Mouse (Mus musculus): ENCODE data around the gene Ccdc43. TPM values are rescaled to one million over a fixed set of nuclear protein-coding genes. Genes with fewer than 3 reads are reported as not detected.
A peak's percentile ranks its signal among the peaks of the same experiment; 100 is the strongest.
"Not testable (repeated sequence)": the region's sequence is repeated elsewhere in the genome, so short reads cannot be mapped to it uniquely, and the experiment has no call there.

Gene Ccdc43
- polyA plus RNA-seq, 1 experiment from 2014 or later: 38.2 TPM

DNA sequence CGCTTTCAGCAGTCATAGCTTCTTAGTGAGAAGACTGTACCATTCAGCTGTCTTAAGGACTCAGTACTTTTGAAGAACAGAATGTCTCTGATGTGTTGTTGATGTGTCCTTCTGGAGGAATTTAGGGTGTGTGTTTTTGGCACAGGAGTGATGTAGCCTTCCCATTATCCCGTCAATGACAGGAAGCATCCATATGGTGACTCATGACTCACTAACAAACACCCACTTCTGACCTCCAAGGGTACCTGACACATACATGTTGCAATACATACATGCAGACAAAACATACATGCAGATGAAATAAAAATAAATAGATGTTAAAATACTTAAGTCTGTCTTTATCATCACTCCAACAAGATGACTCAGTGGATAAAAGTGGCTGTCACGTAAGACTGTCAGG lies 32.3 kb upstream of the Ccdc43 start:
- H3K4me1 ChIP-seq: no peaks in the 10 kb centered on the region
- no peak overlapping the region for H3K9ac ChIP-seq (replicated peaks)
- H3K27me3 ChIP-seq (replicated peaks): no peaks in the 10 kb centered on the region
- no peak overlapping the region for H3K27ac ChIP-seq (replicated peaks)
- H3K9me3 ChIP-seq (replicated peaks): no peaks in the 10 kb centered on the region
- H3K4me2 ChIP-seq: no peak overlapping the region
- no peak for ATAC-seq (ENCODE audit: low FRiP score)
- 86% methylated on average over 3 of the region's 3 CpGs for WGBS
- H3K4me3 ChIP-seq (replicated peaks): no peak overlapping the region
- no peaks in the 10 kb centered on the region for H3K36me3 ChIP-seq

DNA sequence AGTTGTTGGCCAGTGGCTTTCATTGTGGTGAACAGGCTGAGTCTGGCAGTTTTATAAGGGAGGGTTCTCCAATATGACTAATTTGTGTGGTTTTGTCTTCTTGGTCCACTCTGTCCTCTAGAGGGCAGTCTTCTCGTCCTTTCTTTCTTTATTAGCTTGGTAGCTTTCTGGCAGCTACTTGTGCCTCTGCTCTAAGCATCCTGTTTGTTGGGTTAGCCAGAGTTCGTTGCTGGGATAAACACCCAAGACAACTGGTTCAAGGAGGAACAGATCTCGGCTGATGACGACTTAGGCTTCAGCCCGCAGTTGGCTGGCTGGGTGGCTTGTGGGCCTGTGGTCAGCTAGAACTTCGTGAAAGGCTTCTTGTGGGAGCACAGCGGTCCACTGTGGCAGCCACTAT lies 31.0 kb upstream of the Ccdc43 start:
- no peak overlapping the region for H3K9ac ChIP-seq (replicated peaks)
- no peaks in the 10 kb centered on the region for H3K9me3 ChIP-seq (replicated peaks)
- no peak overlapping the region for H3K4me3 ChIP-seq (replicated peaks)
- H3K36me3 ChIP-seq: no peaks in the 10 kb centered on the region
- WGBS: 35% methylated on average over 7 of the region's 7 CpGs
- H3K4me2 ChIP-seq: no peak overlapping the region
- no peak overlapping the region for H3K27ac ChIP-seq (replicated peaks)
- H3K27me3 ChIP-seq (replicated peaks): no peaks in the 10 kb centered on the region
- ATAC-seq (ENCODE audit: low FRiP score): no peak
- no peaks in the 10 kb centered on the region for H3K4me1 ChIP-seq

DNA sequence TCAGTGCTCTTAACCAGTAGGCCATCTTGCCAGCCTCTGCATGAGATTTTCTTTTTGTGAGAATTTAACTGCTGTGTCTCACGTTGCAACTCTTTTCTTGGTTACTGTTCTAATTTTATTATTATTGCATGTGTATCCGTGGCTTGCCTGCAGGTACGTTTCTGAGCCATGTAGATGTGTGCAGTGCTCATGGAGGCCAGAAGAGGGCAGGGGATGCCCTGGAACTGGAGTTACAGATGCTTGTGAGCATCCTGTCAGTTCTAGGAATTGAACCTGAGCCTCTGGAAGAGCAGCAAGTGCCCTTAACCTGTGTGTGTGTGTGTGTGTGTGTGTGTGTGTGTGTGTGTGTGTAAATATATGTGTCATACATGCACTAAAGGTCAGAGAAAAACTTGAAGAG lies 28.0 kb upstream of the Ccdc43 start:
- H3K4me2 ChIP-seq: no peak overlapping the region
- H3K4me1 ChIP-seq: no peaks in the 10 kb centered on the region
- H3K9me3 ChIP-seq (replicated peaks): no peaks in the 10 kb centered on the region
- H3K36me3 ChIP-seq: no peaks in the 10 kb centered on the region
- H3K4me3 ChIP-seq (replicated peaks): no peak overlapping the region
- no peak overlapping the region for H3K9ac ChIP-seq (replicated peaks)
- H3K27ac ChIP-seq (replicated peaks): no peak overlapping the region
- no peak for ATAC-seq (ENCODE audit: low FRiP score)
- 31% methylated on average over 3 of the region's 3 CpGs for WGBS
- no peaks in the 10 kb centered on the region for H3K27me3 ChIP-seq (replicated peaks)

DNA sequence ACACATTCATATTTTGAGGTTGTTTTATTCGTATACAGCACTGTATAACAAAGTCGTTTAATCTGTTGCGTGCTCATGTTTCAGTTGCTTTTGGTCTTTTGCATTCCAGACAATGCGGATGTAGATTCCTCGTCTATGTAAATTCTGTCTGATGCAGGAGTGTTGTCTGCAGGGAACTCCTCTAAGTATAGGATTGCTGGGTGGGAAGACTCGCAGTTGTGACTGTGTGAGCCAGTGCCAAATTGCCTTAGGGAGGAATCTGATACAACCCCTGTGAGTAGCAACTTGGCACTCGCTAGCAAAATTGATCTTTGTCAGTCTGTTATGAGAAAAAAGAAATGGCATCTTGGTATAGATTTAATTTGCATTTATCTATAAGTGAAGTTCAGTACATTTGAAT lies 18.6 kb upstream of the Ccdc43 start:
- Histone ChIP-seq H3K4me3 (replicated peaks) (no peak overlapping the region), H3K36me3 (no peaks in the 10 kb centered on the region), H3K9ac (replicated peaks) (no peak overlapping the region), H3K27ac (replicated peaks) (no peak overlapping the region), H3K27me3 (replicated peaks) (no peaks in the 10 kb centered on the region), H3K4me2 (no peak overlapping the region), H3K4me1 (no peaks in the 10 kb centered on the region), H3K9me3 (replicated peaks) (no peaks in the 10 kb centered on the region)
- 76% methylated on average over 7 of the region's 7 CpGs for WGBS
- no peak for ATAC-seq (ENCODE audit: low FRiP score)

DNA sequence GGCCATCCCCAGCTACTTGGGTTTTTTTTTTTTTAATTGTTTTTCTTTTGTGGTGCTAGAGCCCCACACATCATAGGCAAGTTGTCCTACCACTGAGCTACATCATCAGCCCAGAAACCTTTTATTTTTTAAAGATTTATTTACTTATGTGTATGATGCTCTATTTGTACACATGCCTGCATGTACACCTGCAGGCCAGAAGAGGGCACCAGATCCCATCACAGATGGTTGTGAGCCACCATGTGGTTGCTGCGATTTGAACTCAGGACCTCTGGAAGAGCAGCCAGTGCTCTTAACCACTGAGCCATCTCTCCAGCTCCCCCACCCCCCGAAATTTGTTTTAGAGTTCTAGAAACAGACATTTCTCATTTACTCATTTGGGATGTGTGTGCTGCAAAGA lies 17.0 kb upstream of the Ccdc43 start:
- H3K4me2 ChIP-seq; ATAC-seq (ENCODE audit: low FRiP score); H3K9ac ChIP-seq (replicated peaks); H3K36me3 ChIP-seq; H3K27ac ChIP-seq (replicated peaks); H3K4me1 ChIP-seq; H3K27me3 ChIP-seq (replicated peaks); H3K4me3 ChIP-seq (replicated peaks); H3K9me3 ChIP-seq (replicated peaks): not testable (repeated sequence)
- 89% methylated on average over 2 of the region's 2 CpGs for WGBS

DNA sequence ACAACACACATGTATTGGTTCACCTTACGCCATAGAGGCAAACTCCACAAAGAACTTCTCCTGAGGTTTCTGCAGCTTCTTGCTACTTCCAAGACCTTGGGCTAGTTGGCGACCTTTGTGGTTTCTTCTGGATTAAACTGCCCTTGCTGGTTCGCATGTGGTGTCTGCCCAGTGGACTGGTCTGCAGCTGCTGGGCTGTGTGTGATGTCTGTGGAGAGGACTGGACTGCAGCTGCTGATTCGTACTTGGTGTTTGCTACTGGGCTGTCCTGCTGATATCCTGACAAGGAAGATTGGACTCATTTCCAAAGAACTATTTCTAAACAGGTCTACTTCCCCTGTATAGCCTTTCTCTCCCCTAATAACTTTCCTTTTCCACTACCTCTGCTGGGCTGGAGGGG lies 14.8 kb upstream of the Ccdc43 start:
- H3K27me3 ChIP-seq (replicated peaks): no peaks in the 10 kb centered on the region
- H3K36me3 ChIP-seq: no peaks in the 10 kb centered on the region
- no peak overlapping the region for H3K9ac ChIP-seq (replicated peaks)
- H3K4me1 ChIP-seq: no peaks in the 10 kb centered on the region
- no peaks in the 10 kb centered on the region for H3K9me3 ChIP-seq (replicated peaks)
- no peak overlapping the region for H3K4me3 ChIP-seq (replicated peaks)
- 92% methylated on average over 4 of the region's 4 CpGs for WGBS
- no peak overlapping the region for H3K27ac ChIP-seq (replicated peaks)
- H3K4me2 ChIP-seq: no peak overlapping the region
- no peak for ATAC-seq (ENCODE audit: low FRiP score)

DNA sequence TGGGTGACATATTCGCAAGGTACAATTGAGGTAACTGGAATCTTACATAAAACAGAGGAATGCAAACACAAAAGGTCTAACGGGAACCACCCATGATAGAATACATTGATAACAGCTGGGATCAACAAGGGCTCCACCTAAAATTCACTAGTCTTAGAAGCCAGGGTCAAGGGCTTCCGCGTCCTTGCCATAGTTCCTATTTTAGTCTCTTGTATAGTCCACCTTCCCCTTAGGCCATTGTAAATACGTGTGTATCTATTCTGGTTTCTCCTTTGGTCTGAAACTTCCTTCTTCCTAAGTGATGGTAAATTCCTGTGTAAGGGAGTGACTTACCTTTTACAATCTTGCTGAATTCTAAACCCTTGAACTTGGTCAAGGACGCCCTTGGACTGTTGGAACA lies 4.6 kb upstream of the Ccdc43 start:
- not testable (repeated sequence) for H3K9ac ChIP-seq (replicated peaks); H3K4me1 ChIP-seq; H3K4me3 ChIP-seq (replicated peaks); ATAC-seq (ENCODE audit: low FRiP score); H3K36me3 ChIP-seq; H3K27me3 ChIP-seq (replicated peaks); H3K27ac ChIP-seq (replicated peaks); H3K4me2 ChIP-seq; H3K9me3 ChIP-seq (replicated peaks)
- WGBS: 93% methylated on average over 6 of the region's 6 CpGs

DNA sequence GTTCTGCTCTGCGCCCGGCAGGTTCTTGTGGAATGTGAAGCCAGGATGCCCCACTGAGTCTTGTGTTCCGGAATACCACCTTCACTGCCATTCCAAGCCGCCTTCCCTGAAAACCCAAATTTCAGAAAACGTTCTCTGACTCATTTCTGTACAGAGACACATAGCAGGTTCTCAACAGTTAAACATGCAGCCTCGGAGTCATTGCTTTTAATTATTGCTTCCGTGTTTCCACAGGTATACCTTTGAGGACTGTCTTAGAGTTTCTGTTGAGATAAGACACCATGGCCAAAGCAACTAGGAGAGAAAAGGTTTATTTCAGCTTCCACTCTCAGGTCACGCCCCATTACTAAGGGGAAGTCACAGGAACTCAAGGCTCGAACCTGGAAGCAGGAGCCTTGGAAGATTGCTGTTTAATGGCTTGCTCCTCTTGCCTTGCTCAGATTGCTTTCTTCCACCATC lies 465 bp upstream of the Ccdc43 start:
- Histone ChIP-seq H3K27ac (replicated peaks) (peak overlapping the region; percentile 84), H3K9ac (replicated peaks) (peak overlapping the region; percentile 76), H3K36me3 (peaks cover 8% of the 10 kb centered on the region; the same call in 1 of the 2 replicates), H3K4me2 (peak overlapping the region; percentile 68), H3K9me3 (replicated peaks) (no peaks in the 10 kb centered on the region), H3K4me3 (replicated peaks) (peak overlapping the region; percentile 77), H3K27me3 (replicated peaks) (no peaks in the 10 kb centered on the region), H3K4me1 (peaks cover 20% of the 10 kb centered on the region)
- WGBS: 16% methylated on average over 9 of the region's 9 CpGs
- ATAC-seq (ENCODE audit: low FRiP score): no peak

DNA sequence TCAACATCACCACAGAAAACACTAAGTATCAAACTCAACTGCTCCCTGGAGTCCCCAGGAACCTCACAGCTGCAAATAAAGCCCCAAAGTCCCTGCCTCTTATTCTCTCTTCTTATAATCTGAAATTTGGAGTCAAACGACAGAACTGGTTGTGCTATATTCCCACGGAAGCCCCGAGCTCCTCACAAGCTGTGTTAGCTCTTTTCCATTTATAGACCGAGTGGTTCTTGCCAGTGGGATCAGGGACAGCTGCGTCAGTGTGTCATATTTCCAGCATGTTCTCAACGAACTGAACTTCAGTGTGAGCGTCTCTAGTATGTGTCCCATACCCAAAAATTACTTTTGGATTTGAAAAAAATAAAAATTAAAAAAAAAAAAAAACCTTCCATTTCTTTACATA lies 2.3 kb downstream of the Ccdc43 start:
- H3K27me3 ChIP-seq (replicated peaks): no peaks in the 10 kb centered on the region
- H3K27ac ChIP-seq (replicated peaks): no peak overlapping the region
- peaks cover 8% of the 10 kb centered on the region for H3K36me3 ChIP-seq
- no peak overlapping the region for H3K9ac ChIP-seq (replicated peaks)
- peaks cover 20% of the 10 kb centered on the region for H3K4me1 ChIP-seq
- WGBS: 94% methylated on average over 7 of the region's 7 CpGs
- no peak for ATAC-seq (ENCODE audit: low FRiP score)
- no peak overlapping the region for H3K4me2 ChIP-seq
- H3K4me3 ChIP-seq (replicated peaks): no peak overlapping the region
- no peaks in the 10 kb centered on the region for H3K9me3 ChIP-seq (replicated peaks)

DNA sequence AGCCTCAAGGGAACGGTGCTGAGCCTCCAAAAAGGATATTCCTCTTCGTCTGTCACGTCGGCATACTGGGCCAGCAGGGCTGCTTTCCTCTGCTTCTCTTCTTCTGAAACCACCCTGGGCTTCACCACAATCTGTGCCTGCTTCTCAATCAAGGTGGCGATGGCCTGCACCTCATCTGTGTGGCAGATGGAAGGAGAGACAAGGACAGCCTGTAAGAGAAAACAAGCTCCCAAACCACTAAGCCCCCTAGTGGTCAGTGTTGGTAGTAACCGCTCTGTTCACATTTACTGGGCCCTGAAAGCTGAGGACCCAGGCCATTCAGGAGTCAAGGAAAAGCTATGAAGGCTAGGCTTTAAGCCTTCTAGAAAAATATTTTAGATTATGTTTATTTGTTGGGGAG lies 7.4 kb downstream of the Ccdc43 start:
- ATAC-seq (ENCODE audit: low FRiP score): no peak
- H3K4me3 ChIP-seq (replicated peaks): no peak overlapping the region
- H3K36me3 ChIP-seq: peaks cover 19% of the 10 kb centered on the region
- no peaks in the 10 kb centered on the region for H3K9me3 ChIP-seq (replicated peaks)
- no peaks in the 10 kb centered on the region for H3K27me3 ChIP-seq (replicated peaks)
- H3K4me1 ChIP-seq: no peaks in the 10 kb centered on the region
- H3K27ac ChIP-seq (replicated peaks): no peak overlapping the region
- no peak overlapping the region for H3K4me2 ChIP-seq
- H3K9ac ChIP-seq (replicated peaks): no peak overlapping the region
- 60% methylated on average over 6 of the region's 6 CpGs for WGBS

DNA sequence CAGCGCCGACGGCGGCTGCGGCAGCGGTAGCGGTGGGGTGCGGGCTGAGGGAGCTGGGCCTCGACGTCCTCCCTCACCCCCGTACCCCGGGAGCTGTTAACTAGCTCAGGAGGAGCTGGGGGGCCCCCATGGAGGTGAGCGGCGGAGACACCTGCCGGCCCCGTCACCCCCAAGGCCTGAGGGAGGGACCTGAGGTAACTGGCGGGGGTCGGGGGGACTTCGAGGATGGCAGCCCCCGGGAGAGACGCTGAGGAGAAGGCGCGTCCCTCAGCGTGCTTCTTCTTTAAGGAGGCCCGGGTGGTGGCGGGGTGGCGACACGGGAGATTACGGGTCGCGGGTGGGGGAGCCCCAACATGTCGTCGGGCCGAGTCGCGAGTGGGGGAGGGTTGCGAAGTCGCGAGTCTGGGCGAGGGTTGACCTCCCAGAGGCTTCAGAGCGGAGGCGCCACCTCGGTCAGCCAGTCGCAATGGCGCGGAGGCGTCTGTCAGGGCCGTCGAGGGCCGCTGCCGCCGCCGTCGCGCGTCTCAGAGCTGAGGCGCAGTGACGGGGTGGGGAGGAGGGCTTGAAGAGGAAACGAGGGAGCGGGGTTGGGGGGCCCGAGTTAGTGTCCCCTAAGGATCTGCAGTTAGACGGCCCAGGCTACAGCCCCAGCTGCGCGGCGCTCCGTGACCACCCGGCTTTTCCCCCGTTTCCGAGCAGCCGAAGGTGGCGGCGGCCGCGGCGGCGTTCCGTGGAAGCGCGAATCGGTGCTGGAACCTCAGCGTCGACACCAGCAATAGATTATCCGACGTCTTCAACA lies 31.7 kb downstream of the Ccdc43 start:
- Histone ChIP-seq H3K4me2 (peak overlapping the region; percentile 37), H3K27ac (replicated peaks) (no peak overlapping the region), H3K36me3 (no peaks in the 10 kb centered on the region), H3K4me1 (no peaks in the 10 kb centered on the region), H3K4me3 (replicated peaks) (peak overlapping the region; percentile 8), H3K9ac (replicated peaks) (no peak overlapping the region), H3K9me3 (replicated peaks) (no peaks in the 10 kb centered on the region), H3K27me3 (replicated peaks) (peaks cover 20% of the 10 kb centered on the region)
- WGBS: 48% methylated on average over 78 of the region's 84 CpGs
- ATAC-seq (ENCODE audit: low FRiP score): no peak

DNA sequence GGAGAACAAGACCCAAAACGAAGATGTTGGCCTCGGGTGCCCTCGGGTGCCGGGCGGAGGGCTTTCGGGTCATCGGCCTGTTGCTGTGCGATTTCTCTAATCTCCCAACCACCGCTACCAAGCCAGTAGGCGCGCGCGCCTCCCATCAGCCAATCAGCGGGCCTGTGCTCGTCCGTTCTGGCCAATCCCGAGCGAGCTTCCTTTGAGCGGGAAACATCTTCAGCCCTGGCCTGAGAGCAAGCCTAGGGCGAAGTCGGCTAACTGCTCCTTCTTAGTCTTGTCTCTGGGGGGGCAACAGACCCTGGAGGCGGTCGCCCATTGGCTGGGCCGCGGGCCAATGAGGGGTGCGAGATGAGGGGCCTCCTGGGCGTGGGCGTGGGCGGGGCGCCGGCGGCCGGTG lies 32.4 kb downstream of the Ccdc43 start:
- Histone ChIP-seq H3K4me3 (replicated peaks) (peak overlapping the region; percentile 8), H3K4me1 (no peaks in the 10 kb centered on the region), H3K36me3 (no peaks in the 10 kb centered on the region), H3K9me3 (replicated peaks) (no peaks in the 10 kb centered on the region), H3K27ac (replicated peaks) (no peak overlapping the region), H3K9ac (replicated peaks) (no peak overlapping the region), H3K4me2 (peak overlapping the region; percentile 37), H3K27me3 (replicated peaks) (peaks cover 20% of the 10 kb centered on the region)
- ATAC-seq (ENCODE audit: low FRiP score): no peak
- 58% methylated on average over 33 of the region's 33 CpGs for WGBS
